Mouse (Mus musculus) spleen, adult 18-20 months (tissue): ENCODE results near the gene Ctdsp1.
"Not testable (repeated sequence)": the region's sequence is repeated elsewhere in the genome, so short reads cannot be mapped to it uniquely, and the experiment has no call there.

ENCODE experiments used
- DNase-seq, 2 experiments: peaks; one replicate each; pipeline ENCODE4 v3.0.0; 2022; ENCODE audit warnings: mixed read lengths in 2 of 2

Ctdsp1 gene

GRCm38 (mm10) chr1:74379058-74379504 is 12.2 kb upstream of the Ctdsp1 start:
- no peak for DNase-seq

- DNase-seq = no peak
Measured at GRCm38 (mm10) chr1:74380484-74380883, 10.8 kb upstream of the Ctdsp1 start.

- no peak for DNase-seq
Measured at GRCm38 (mm10) chr1:74381588-74382021, 9.7 kb upstream of the Ctdsp1 start.

GRCm38 (mm10) chr1:74383385-74383784 is 7.9 kb upstream of the Ctdsp1 start:
- DNase-seq = no peak

- no peak for DNase-seq
Measured at GRCm38 (mm10) chr1:74384525-74384924, 6.8 kb upstream of the Ctdsp1 start.

- no peak for DNase-seq
Measured at GRCm38 (mm10) chr1:74385064-74385463, 6.2 kb upstream of the Ctdsp1 start.

GRCm38 (mm10) chr1:74385531-74385930 is 5.8 kb upstream of the Ctdsp1 start:
- no peak for DNase-seq

GRCm38 (mm10) chr1:74386363-74386713 is 5.0 kb upstream of the Ctdsp1 start:
- no peak for DNase-seq

- peak; percentile 89 to 94 for DNase-seq
Measured at GRCm38 (mm10) chr1:74386714-74387385, 4.5 kb upstream of the Ctdsp1 start.

GRCm38 (mm10) chr1:74387386-74387988 is 3.8 kb upstream of the Ctdsp1 start:
- DNase-seq = no peak

GRCm38 (mm10) chr1:74388398-74388920 is 2.9 kb upstream of the Ctdsp1 start:
- no peak for DNase-seq

GRCm38 (mm10) chr1:74389831-74390286 is 1.4 kb upstream of the Ctdsp1 start:
- peak; percentile 60 to 65 for DNase-seq

GRCm38 (mm10) chr1:74390287-74390906 is 912 bp upstream of the Ctdsp1 start:
- peak; percentile 61 to 73 for DNase-seq

- DNase-seq = peak; percentile 72 to 78
Measured at GRCm38 (mm10) chr1:74391844-74392441, 634 bp downstream of the Ctdsp1 start.

GRCm38 (mm10) chr1:74392446-74392994 is 1.2 kb downstream of the Ctdsp1 start:
- DNase-seq = no peak

- DNase-seq = no peak
Measured at GRCm38 (mm10) chr1:74393010-74393409, 1.7 kb downstream of the Ctdsp1 start.

- no peak for DNase-seq
Measured at GRCm38 (mm10) chr1:74393697-74394096, 2.4 kb downstream of the Ctdsp1 start.

- no peak for DNase-seq
Measured at GRCm38 (mm10) chr1:74394311-74394710, 3.0 kb downstream of the Ctdsp1 start.

GRCm38 (mm10) chr1:74394858-74395257 is 3.5 kb downstream of the Ctdsp1 start:
- DNase-seq = no peak

- DNase-seq = no peak
Measured at GRCm38 (mm10) chr1:74395290-74395689, 4.0 kb downstream of the Ctdsp1 start.

- DNase-seq = not testable (repeated sequence)
Measured at GRCm38 (mm10) chr1:74396456-74397222, 5.3 kb downstream of the Ctdsp1 start.

GRCm38 (mm10) chr1:74397268-74397918 is 6.1 kb downstream of the Ctdsp1 start:
- DNase-seq = peak; percentile 96 to 97
